Comparison of ENCODE assay signal across 9 mouse cellular contexts in the genomic region with DNA sequence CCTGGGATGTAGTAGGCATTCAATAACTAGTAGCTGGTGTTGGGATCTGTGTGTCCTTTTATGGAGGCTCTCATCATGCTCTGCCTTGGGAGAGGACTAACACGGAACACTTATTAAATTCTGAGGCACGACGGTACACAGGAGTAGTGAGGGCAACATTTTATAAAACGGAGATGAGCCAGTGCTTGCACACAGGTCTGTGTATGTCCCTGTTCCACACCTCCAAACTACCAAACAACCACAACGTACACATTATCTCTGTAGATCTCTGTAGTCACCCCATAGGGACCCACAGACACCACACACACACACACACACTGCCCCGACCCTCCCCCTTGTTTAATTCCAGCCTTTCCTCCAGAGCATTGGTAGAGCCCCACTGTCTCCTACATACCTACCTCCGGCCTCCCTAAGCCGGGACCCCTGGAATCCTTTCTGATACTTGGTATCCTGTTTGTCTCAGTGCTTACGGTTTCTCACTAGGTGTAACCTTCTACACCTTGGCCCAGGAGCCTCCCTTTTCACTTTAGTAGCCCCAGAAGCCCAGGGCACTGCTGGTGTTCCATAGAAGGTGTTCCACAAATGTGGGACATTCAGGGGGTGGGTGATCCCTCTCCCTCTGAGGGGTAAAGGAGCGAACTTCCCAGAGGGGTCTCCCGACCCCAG. TPM values are rescaled to one million over a fixed set of nuclear protein-coding genes. Genes with fewer than 3 reads are reported as not detected.
A peak's percentile ranks its signal among the peaks of the same experiment; 100 is the strongest.
DNase-seq lines count a peak whose midpoint lies in the region; ATAC-seq and TF ChIP-seq lines count a peak whose summit lies in the region.
"Had no signal": no experiment of that assay in that cellular context is flagged by ENCODE, and none has a peak within 500 bp of the region (broad histone marks: within the 10 kb centered on the region; RNA-seq: fewer than 3 reads in every experiment).

No protein-coding gene starts in this region.

- intact Hi-C loops in left cerebral cortex, postnatal 36 days (cut with DNase I) = no loop called here

- no peaks in the 10 kb centered on the region for H3K36me3 ChIP-seq in kidney, postnatal 0 days (ENCODE audit: insufficient read depth, low read length)
- H3K36me3 ChIP-seq in embryonic facial prominence, embryonic 14.5 days (ENCODE audit: control insufficient read depth, insufficient read depth, low read length) = no peaks in the 10 kb centered on the region
- H3K36me3 ChIP-seq in limb, embryonic 13.5 days = no peaks in the 10 kb centered on the region
- no peaks in the 10 kb centered on the region for H3K36me3 ChIP-seq in stomach, embryonic 15.5 days

- peak overlapping the region; percentile 20 for H3K4me3 ChIP-seq in kidney, postnatal 0 days (replicated peaks; ENCODE audit: low read depth, low read length)
- peak overlapping the region; percentile 38; the same call in 1 of the 2 replicates for H3K4me3 ChIP-seq in embryonic facial prominence, embryonic 14.5 days (ENCODE audit: low read depth, low read length)
- H3K4me3 ChIP-seq in limb, embryonic 13.5 days = peak overlapping the region; percentile 57
- H3K4me3 ChIP-seq in stomach, embryonic 15.5 days (replicated peaks) = peak overlapping the region; percentile 48

- no peaks in the 10 kb centered on the region for H3K9me3 ChIP-seq in kidney, postnatal 0 days (replicated peaks; ENCODE audit: low read length)
- no peaks in the 10 kb centered on the region for H3K9me3 ChIP-seq in embryonic facial prominence, embryonic 14.5 days (ENCODE audit: control insufficient read depth, low read length)
- no peaks in the 10 kb centered on the region for H3K9me3 ChIP-seq in limb, embryonic 13.5 days
- H3K9me3 ChIP-seq in stomach, embryonic 15.5 days = no peaks in the 10 kb centered on the region

- ATAC-seq in kidney, postnatal 0 days (replicated peaks; ENCODE audit: low FRiP score, low read depth) = no peak
- no peak for ATAC-seq in embryonic facial prominence, embryonic 14.5 days (ENCODE audit: low read depth)
- ATAC-seq in limb, embryonic 13.5 days (ENCODE audit: low FRiP score, low read depth) = no peak
- no peak for ATAC-seq in stomach, embryonic 15.5 days (ENCODE audit: insufficient read depth, low FRiP score, low read depth)

- peaks cover 15% of the 10 kb centered on the region for H3K27me3 ChIP-seq in kidney, postnatal 0 days (ENCODE audit: insufficient read depth, low read length)
- peaks cover 52% of the 10 kb centered on the region for H3K27me3 ChIP-seq in embryonic facial prominence, embryonic 14.5 days (replicated peaks; ENCODE audit: control insufficient read depth, insufficient read depth, low read length)
- peaks cover 68% of the 10 kb centered on the region for H3K27me3 ChIP-seq in limb, embryonic 13.5 days
- H3K27me3 ChIP-seq in stomach, embryonic 15.5 days (replicated peaks) = peaks cover 36% of the 10 kb centered on the region

- no peak overlapping the region for H3K27ac ChIP-seq in kidney, postnatal 0 days
- H3K27ac ChIP-seq in embryonic facial prominence, embryonic 14.5 days (replicated peaks; ENCODE audit: low read depth, low read length) = no peak overlapping the region
- no peak overlapping the region for H3K27ac ChIP-seq in limb, embryonic 13.5 days
- no peak overlapping the region for H3K27ac ChIP-seq in stomach, embryonic 15.5 days

- 0 out of 2 replicates have a peak overlapping the region, but pooled peaks have one; percentile 94 for H3K4me2 ChIP-seq in kidney, postnatal 0 days (ENCODE audit: low read length)
- H3K4me2 ChIP-seq in embryonic facial prominence, embryonic 14.5 days (ENCODE audit: low read depth, low read length) = peak overlapping the region; percentile 95
- H3K4me2 ChIP-seq in limb, embryonic 13.5 days (replicated peaks) = peak overlapping the region; percentile 96
- peak overlapping the region; percentile 99 for H3K4me2 ChIP-seq in stomach, embryonic 15.5 days

- WGBS in kidney, postnatal 0 days = 56% methylated on average over 11 of the region's 11 CpGs
- WGBS in embryonic facial prominence, embryonic 14.5 days = 54% methylated on average over 11 of the region's 11 CpGs
- 53% methylated on average over 11 of the region's 11 CpGs for WGBS in limb, embryonic 13.5 days
- 49% methylated on average over 11 of the region's 11 CpGs for WGBS in stomach, embryonic 15.5 days

- H3K9ac ChIP-seq in kidney, postnatal 0 days (ENCODE audit: low read depth, low read length) = no peak overlapping the region
- no peak overlapping the region for H3K9ac ChIP-seq in embryonic facial prominence, embryonic 14.5 days (ENCODE audit: low read depth, low read length)
- H3K9ac ChIP-seq in limb, embryonic 13.5 days = no peak overlapping the region
- no peak overlapping the region for H3K9ac ChIP-seq in stomach, embryonic 15.5 days

- 0 out of 2 replicates have a peak, but pooled peaks cover 4% of the 10 kb centered on the region for H3K4me1 ChIP-seq in kidney, postnatal 0 days (replicated peaks; ENCODE audit: insufficient read depth, low read length)
- no peaks in the 10 kb centered on the region for H3K4me1 ChIP-seq in embryonic facial prominence, embryonic 14.5 days (ENCODE audit: control insufficient read depth, insufficient read depth, low read length)
- peaks cover 8% of the 10 kb centered on the region for H3K4me1 ChIP-seq in limb, embryonic 13.5 days
- H3K4me1 ChIP-seq in stomach, embryonic 15.5 days = peaks cover 9% of the 10 kb centered on the region; the same call in 1 of the 2 replicates

- TF ChIP-seq CTCF in kidney, postnatal 0 days (IDR thresholded peaks at IDR 0.05; ENCODE audit: low read depth) = no peak

- no peak for DNase-seq in kidney, postnatal 0 days (ENCODE audit: low spot score)
- no peak for DNase-seq in kidney, adult 8-10 months
- DNase-seq in embryonic facial prominence, embryonic 14.5 days (ENCODE audit: low spot score) = no peak
- DNase-seq in left cerebral cortex, postnatal 36 days (ENCODE audit: low spot score in 2 of 2) = no peak
- no peak for DNase-seq in adrenal gland, postnatal 14 days
- DNase-seq: gastrocnemius, postnatal 36 days; lung, adult 18-20 months had no signal

RNA-seq across cellular contexts. Expression of gene Mmp24, which starts 0.7 kb away (rescaled TPM):
- 0.03 and 0.08 TPM in 2 replicates for polyA plus RNA-seq in kidney, postnatal 0 days (2015; fragmentation: Nextera tagmentation; extraction: Ambion mirVana)
- polyA plus RNA-seq in embryonic facial prominence, embryonic 14.5 days (2014; fragmentation: Nextera tagmentation; extraction: Ambion mirVana) = 0.51 TPM in 2 replicates
- polyA plus RNA-seq in limb, embryonic 13.5 days (2015; fragmentation: Nextera tagmentation; extraction: Ambion mirVana) = 0.05 and 0.20 TPM in 2 replicates
- polyA plus RNA-seq in stomach, embryonic 15.5 days (2015; fragmentation: Nextera tagmentation; extraction: Ambion mirVana) = 0.22 and 0.32 TPM in 2 replicates
- 10 to 100 TPM; 33.8 to 38.0 TPM for total RNA-seq in left cerebral cortex, postnatal 36 days (2021)
- total RNA-seq in adrenal gland, postnatal 14 days (2021) = 2.6 and 3.4 TPM in 2 replicates
- total RNA-seq: gastrocnemius, postnatal 36 days had no signal

RNA-seq across cellular contexts. Expression of gene Procr, which starts 23.5 kb away (rescaled TPM):
- polyA plus RNA-seq in kidney, postnatal 0 days (2015; fragmentation: Nextera tagmentation; extraction: Ambion mirVana) = 6.9 and 7.6 TPM in 2 replicates
- polyA plus RNA-seq in embryonic facial prominence, embryonic 14.5 days (2014; fragmentation: Nextera tagmentation; extraction: Ambion mirVana) = 8.1 and 9.1 TPM in 2 replicates
- polyA plus RNA-seq in limb, embryonic 13.5 days (2015; fragmentation: Nextera tagmentation; extraction: Ambion mirVana) = 5.7 and 5.8 TPM in 2 replicates
- polyA plus RNA-seq in stomach, embryonic 15.5 days (2015; fragmentation: Nextera tagmentation; extraction: Ambion mirVana) = 18.3 and 18.9 TPM in 2 replicates
- under 1 TPM; 0.82 to 0.86 TPM for total RNA-seq in left cerebral cortex, postnatal 36 days (2021)
- total RNA-seq in adrenal gland, postnatal 14 days (2021) = 38.3 and 52.9 TPM in 2 replicates

RNA-seq across cellular contexts. Expression of gene Gm17581, which starts 38.7 kb away (rescaled TPM):
- not detected in 2 replicates for polyA plus RNA-seq in kidney, postnatal 0 days (2015; fragmentation: Nextera tagmentation; extraction: Ambion mirVana)
- not detected in 2 replicates for polyA plus RNA-seq in embryonic facial prominence, embryonic 14.5 days (2014; fragmentation: Nextera tagmentation; extraction: Ambion mirVana)
- polyA plus RNA-seq in limb, embryonic 13.5 days (2015; fragmentation: Nextera tagmentation; extraction: Ambion mirVana) = not detected in 2 replicates
- polyA plus RNA-seq in stomach, embryonic 15.5 days (2015; fragmentation: Nextera tagmentation; extraction: Ambion mirVana) = not detected in 2 replicates
- total RNA-seq in left cerebral cortex, postnatal 36 days (2021) = not detected
- not detected in 2 replicates for total RNA-seq in adrenal gland, postnatal 14 days (2021)
- total RNA-seq: gastrocnemius, postnatal 36 days had no signal

RNA-seq across cellular contexts. Expression of gene BC029722, which starts 44.8 kb away (rescaled TPM):
- polyA plus RNA-seq in kidney, postnatal 0 days (2015; fragmentation: Nextera tagmentation; extraction: Ambion mirVana) = 28.4 and 29.5 TPM in 2 replicates
- polyA plus RNA-seq in embryonic facial prominence, embryonic 14.5 days (2014; fragmentation: Nextera tagmentation; extraction: Ambion mirVana) = 10.8 and 12.2 TPM in 2 replicates
- 16.2 and 18.1 TPM in 2 replicates for polyA plus RNA-seq in limb, embryonic 13.5 days (2015; fragmentation: Nextera tagmentation; extraction: Ambion mirVana)
- polyA plus RNA-seq in stomach, embryonic 15.5 days (2015; fragmentation: Nextera tagmentation; extraction: Ambion mirVana) = 20.8 and 23.9 TPM in 2 replicates
- total RNA-seq in left cerebral cortex, postnatal 36 days (2021) = 10 to 100 TPM; 54.9 to 65.9 TPM
- 81.1 and 87.2 TPM in 2 replicates for total RNA-seq in adrenal gland, postnatal 14 days (2021)

RNA-seq across cellular contexts. Expression of gene Edem2, which starts 45.1 kb away (rescaled TPM):
- 36.4 and 38.1 TPM in 2 replicates for polyA plus RNA-seq in kidney, postnatal 0 days (2015; fragmentation: Nextera tagmentation; extraction: Ambion mirVana)
- 34.0 and 35.2 TPM in 2 replicates for polyA plus RNA-seq in embryonic facial prominence, embryonic 14.5 days (2014; fragmentation: Nextera tagmentation; extraction: Ambion mirVana)
- 27.3 and 28.2 TPM in 2 replicates for polyA plus RNA-seq in limb, embryonic 13.5 days (2015; fragmentation: Nextera tagmentation; extraction: Ambion mirVana)
- polyA plus RNA-seq in stomach, embryonic 15.5 days (2015; fragmentation: Nextera tagmentation; extraction: Ambion mirVana) = 103 and 133 TPM in 2 replicates
- total RNA-seq in left cerebral cortex, postnatal 36 days (2021) = 10 to 100 TPM; 19.1 to 19.7 TPM
- total RNA-seq in adrenal gland, postnatal 14 days (2021) = 35.1 and 37.9 TPM in 2 replicates
